Mouse (Mus musculus) liver, embryonic 14.5 days (tissue): Measurements from ENCODE around the gene Astn2.

Experiments used
- CTCF ChIP-seq: IDR thresholded peaks from 2 replicates; pipeline ENCODE4 v1.5.1; 2016; ENCODE audit warnings: antibody characterized with exemption, low read depth, control low read depth
- EP300 ChIP-seq: IDR thresholded peaks from 2 replicates; pipeline ENCODE4 v1.6.1; 2016; ENCODE audit warnings: antibody characterized with exemption, low read depth

DNA sequence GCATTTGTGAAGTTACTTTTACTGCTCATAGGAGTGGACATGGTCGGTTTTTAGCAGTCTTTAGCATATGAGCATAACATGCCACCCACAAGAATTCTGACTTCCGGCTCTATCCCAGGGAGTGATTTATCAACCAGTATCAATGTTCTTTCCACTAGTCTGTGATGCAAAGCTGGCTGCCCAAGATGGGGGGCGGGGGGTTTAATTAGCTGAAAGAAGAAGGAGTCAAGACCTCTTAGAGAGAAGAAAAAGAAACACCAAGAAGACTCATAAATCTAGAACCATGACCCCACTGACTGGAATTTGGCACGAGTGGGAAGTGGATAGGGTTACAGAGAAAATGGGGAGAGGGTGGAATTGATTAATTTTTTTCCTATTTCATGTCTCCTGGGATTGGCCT lies 374.5 kb downstream of the Astn2 start:
- TF ChIP-seq CTCF (no peak), EP300 (no peak)
